Mouse (Mus musculus) CH12.LX (cell line): ENCODE results near the gene Ppp1r14a. TPM values are rescaled to one million over a fixed set of nuclear protein-coding genes. Genes with fewer than 3 reads are reported as not detected.

ENCODE experiments used
- DNase-seq: peaks from one replicate; pipeline ENCODE4 v3.0.0-alpha.2; 2013; ENCODE audit errors: extremely low read depth
- H3K27ac ChIP-seq: 2 replicates; pipeline ENCODE4 v1.5.1; 2012; ENCODE audit warnings: low read depth, mild to moderate bottlenecking, control low read depth, moderate library complexity; ENCODE audit not compliant: insufficient read depth
- H3K27me3 ChIP-seq: replicated peaks from 2 replicates; pipeline ENCODE3; 2012; ENCODE audit warnings: inconsistent platforms
- H3K36me3 ChIP-seq, 2 experiments: replicated peaks in 1 of 2; 2 replicates each; pipeline versions ENCODE3 to v1.6.1; 2012; ENCODE audit warnings: inconsistent platforms in 1 of 2, low read length in 1 of 2, mild to moderate bottlenecking in 1 of 2, mixed read lengths in 1 of 2, moderate library complexity in 1 of 2; ENCODE audit not compliant: control insufficient read depth in 1 of 2, insufficient read depth in 1 of 2
- H3K4me1 ChIP-seq, 2 experiments: 2 replicates each; pipeline ENCODE4 v1.6.1; 2012; ENCODE audit warnings: inconsistent platforms in 1 of 2, moderate library complexity in 1 of 2; ENCODE audit not compliant: insufficient read depth in 2 of 2, control insufficient read depth in 1 of 2
- H3K4me2 ChIP-seq: 2 replicates; pipeline ENCODE4 v1.6.1; 2012; ENCODE audit warnings: low read depth, mild to moderate bottlenecking, control low read depth; ENCODE audit not compliant: poor library complexity, insufficient read depth, severe bottlenecking
- H3K4me3 ChIP-seq, 3 experiments: fragments of 150-350 bp in 1 of 3; sonication (generic) in 1 of 3; replicated peaks in 1 of 3; 2 replicates each; pipeline versions ENCODE3 to v1.5.1; 2011 to 2012; ENCODE audit warnings: low read depth in 2 of 3, low read length in 2 of 3, mild to moderate bottlenecking in 2 of 3, moderate library complexity in 2 of 3, control low read depth in 1 of 3, improper control_type of control experiment in 1 of 3, inconsistent platforms in 1 of 3, mixed read lengths in 1 of 3; ENCODE audit not compliant: poor library complexity in 1 of 3
- H3K79me2 ChIP-seq: replicated peaks from 2 replicates; pipeline ENCODE4 v1.6.1; 2012; ENCODE audit warnings: mild to moderate bottlenecking, moderate library complexity; ENCODE audit not compliant: control insufficient read depth, poor library complexity, insufficient read depth, severe bottlenecking; ENCODE audit errors: extremely low read depth
- H3K9ac ChIP-seq: 2 replicates; pipeline ENCODE4 v1.6.1; 2012; ENCODE audit warnings: low read depth, mild to moderate bottlenecking, control low read depth, moderate library complexity; ENCODE audit not compliant: insufficient read depth
- H3K9me3 ChIP-seq: replicated peaks from 2 replicates; pipeline ENCODE3; 2012; ENCODE audit warnings: low read length, inconsistent platforms, mixed read lengths
- CHD2 ChIP-seq: IDR thresholded peaks from 2 replicates; pipeline ENCODE4 v1.6.1; 2011; ENCODE audit warnings: low read length, improper control_type of control experiment
- ELF1 ChIP-seq: IDR thresholded peaks from 2 replicates; pipeline ENCODE4 v1.6.1; 2014; ENCODE audit warnings: low read depth, mild to moderate bottlenecking, inconsistent platforms, low read length, improper control_type of control experiment
- EP300 ChIP-seq: IDR thresholded peaks from 2 replicates; pipeline ENCODE4 v1.6.1; 2011; ENCODE audit warnings: low read length, improper control_type of control experiment
- ETS1 ChIP-seq: conservative IDR thresholded peaks from 2 replicates; pipeline ENCODE4 v1.6.1; 2012; ENCODE audit warnings: low read depth, mild to moderate bottlenecking, inconsistent platforms, low read length, improper control_type of control experiment, moderate library complexity
- GABPA ChIP-seq: IDR thresholded peaks from 2 replicates; pipeline ENCODE4 v1.6.1; 2012; ENCODE audit warnings: low read depth, low read length, improper control_type of control experiment, inconsistent platforms; ENCODE audit not compliant: insufficient replicate concordance
- HCFC1 ChIP-seq: IDR thresholded peaks from 2 replicates; pipeline ENCODE4 v1.6.1; 2012; ENCODE audit warnings: low read depth, mild to moderate bottlenecking, inconsistent platforms, low read length, improper control_type of control experiment
- JUN ChIP-seq: IDR thresholded peaks from 2 replicates; pipeline ENCODE4 v1.6.1; 2011; ENCODE audit warnings: low read depth, mild to moderate bottlenecking, low read length, improper control_type of control experiment, moderate library complexity; ENCODE audit not compliant: insufficient read depth
- JUND ChIP-seq: conservative IDR thresholded peaks from 2 replicates; pipeline ENCODE4 v1.6.1; 2011; ENCODE audit warnings: low read depth, low read length, improper control_type of control experiment
- MAFK ChIP-seq: IDR thresholded peaks from 2 replicates; pipeline ENCODE4 v1.6.1; 2011; ENCODE audit warnings: low read length, improper control_type of control experiment; ENCODE audit not compliant: insufficient replicate concordance
- MAX ChIP-seq: IDR thresholded peaks from 2 replicates; pipeline ENCODE4 v1.6.1; 2011; ENCODE audit warnings: low read length, improper control_type of control experiment
- MAZ ChIP-seq: IDR thresholded peaks from 2 replicates; pipeline ENCODE4 v1.6.1; 2012; ENCODE audit warnings: low read depth, mild to moderate bottlenecking, inconsistent platforms, low read length, improper control_type of control experiment, moderate library complexity
- MEF2A ChIP-seq: IDR thresholded peaks from 2 replicates; pipeline ENCODE4 v1.6.1; 2014; ENCODE audit warnings: low read depth, mild to moderate bottlenecking, inconsistent platforms, low read length, improper control_type of control experiment, borderline replicate concordance
- NELFE ChIP-seq: IDR thresholded peaks from 2 replicates; pipeline ENCODE4 v1.6.1; 2011; ENCODE audit warnings: low read depth, low read length, improper control_type of control experiment
- RAD21 ChIP-seq: IDR thresholded peaks from 2 replicates; pipeline ENCODE4 v1.6.1; 2011; ENCODE audit warnings: low read depth, mild to moderate bottlenecking, low read length, improper control_type of control experiment, moderate library complexity
- SMC3 ChIP-seq: IDR thresholded peaks from 2 replicates; pipeline ENCODE4 v1.6.1; 2011; ENCODE audit warnings: low read depth, low read length, improper control_type of control experiment
- TBP ChIP-seq: conservative IDR thresholded peaks from 2 replicates; pipeline ENCODE4 v1.6.1; 2011; ENCODE audit warnings: low read depth, low read length, improper control_type of control experiment
- USF2 ChIP-seq: conservative IDR thresholded peaks from 2 replicates; pipeline ENCODE4 v1.6.1; 2011; ENCODE audit warnings: low read depth, low read length, improper control_type of control experiment
- ZC3H11A ChIP-seq: IDR thresholded peaks from 2 replicates; pipeline ENCODE4 v1.6.1; 2012; ENCODE audit warnings: low read depth, mild to moderate bottlenecking, inconsistent platforms, low read length, improper control_type of control experiment
- ZKSCAN1 ChIP-seq: IDR thresholded peaks from 2 replicates; pipeline ENCODE4 v1.6.1; 2012; ENCODE audit warnings: low read depth, inconsistent platforms, low read length, improper control_type of control experiment, borderline replicate concordance
- ZMIZ1 ChIP-seq: IDR thresholded peaks from 2 replicates; pipeline ENCODE4 v1.6.1; 2012; ENCODE audit warnings: low read depth, mild to moderate bottlenecking, inconsistent platforms, low read length, improper control_type of control experiment
- dilution Hi-C: fragments of 300-500 bp; cut with MboI; formaldehyde crosslinking; loops from 2 replicates; pipeline ENCODE4 v1.14.3; 2020; ENCODE audit warnings: low sequenced_read_pairs; ENCODE audit not compliant: extremely low pct_unique_long_range_greater_than_20kb, extremely low pct_ligation_motif_present
- in situ Hi-C: fragments of 300-500 bp; cut with MboI; formaldehyde crosslinking; loops from 3 replicates; pipeline ENCODE4 v1.14.3; 2019; ENCODE audit warnings: low sequenced_read_pairs, low pct_ligation_motif_present, low pct_unique_long_range_greater_than_20kb, mixed read lengths
- polyA plus RNA-seq: library from polyadenylated mRNA; unstranded; fragments of >175 nt; gene quantifications from 2 replicates; pipeline ENCODE4 v1.2.1, GENCODE M21; 2012; ENCODE audit warnings: low read depth; ENCODE audit not compliant: insufficient read length
- total RNA-seq, 2 experiments: library from RNA; depleted of rRNA; stranded (reverse); fragments of 300-350 nt in 1 of 2; fragments of >200 nt in 1 of 2; gene quantifications; 2 replicates each; pipeline ENCODE4 v1.2.3; 2012 to 2014

Ppp1r14a gene
- total and polyA plus RNA-seq, 3 experiments = not detected

GRCm38 (mm10) chr7:29291616-29292457 lies 2.7 kb downstream of the Ppp1r14a start:
- TF ChIP-seq MEF2A (no peak), ZC3H11A (no peak), ZMIZ1 (no peak), ELF1 (no peak), TBP (no peak), JUND (no peak), JUN (no peak), EP300 (no peak), NELFE (no peak)
- no peaks in the 10 kb centered on the region for H3K36me3 ChIP-seq
- H3K4me1 ChIP-seq = peaks cover 5 to 48% of the 10 kb centered on the region in 2 experiments
- dilution Hi-C loops = no loop called here
- peaks cover 24% of the 10 kb centered on the region for H3K27me3 ChIP-seq
- DNase-seq = no peak
- in situ Hi-C loops = loop anchor here (5.0 kb wide), 2 partner anchors 35 to 240 kb away; no protein-coding TSS in a partner anchor
- no peak overlapping the region for H3K9ac ChIP-seq
- no peaks in the 10 kb centered on the region for H3K9me3 ChIP-seq
- no peak overlapping the region for H3K4me3 ChIP-seq
- H3K27ac ChIP-seq = no peak overlapping the region
- H3K4me2 ChIP-seq = no peak overlapping the region
- H3K79me2 ChIP-seq = no peaks in the 10 kb centered on the region

- Histone ChIP-seq H3K4me3 (no peak overlapping the region), H3K4me2 (no peak overlapping the region), H3K36me3 (no peaks in the 10 kb centered on the region), H3K27me3 (peaks cover 20% of the 10 kb centered on the region), H3K79me2 (no peaks in the 10 kb centered on the region), H3K9ac (no peak overlapping the region), H3K27ac (no peak overlapping the region)
- dilution Hi-C loops = no loop called here
- no peak for DNase-seq
- TF ChIP-seq CHD2 = no peak
- no peak for TF ChIP-seq RAD21
- TF ChIP-seq EP300 = no peak
- TF ChIP-seq ZKSCAN1 = no peak
- no peak for TF ChIP-seq MEF2A
- TF ChIP-seq GABPA = no peak
- TF ChIP-seq MAZ = no peak
- no peak for TF ChIP-seq ETS1
- TF ChIP-seq MAFK = no peak
- no peak for TF ChIP-seq ZC3H11A
- TF ChIP-seq TBP = no peak
- TF ChIP-seq NELFE = no peak
- no peak for TF ChIP-seq HCFC1
- no peak for TF ChIP-seq SMC3
- TF ChIP-seq MAX = no peak
- no peak for TF ChIP-seq USF2
- TF ChIP-seq, all 38 proteins: peak for 0
- in situ Hi-C loops = loop anchor here (5.0 kb wide), 2 partner anchors 35 to 240 kb away; no protein-coding TSS in a partner anchor
- Histone ChIP-seq H3K9me3 (no peaks in the 10 kb centered on the region), H3K4me1 (peaks cover 5 to 48% of the 10 kb centered on the region in 2 experiments)
These were observed 3.5 kb downstream of the Ppp1r14a start for GRCm38 (mm10) chr7:29292458-29293098.
